Mouse (Mus musculus) MEL (cell line): ENCODE results near the gene Fancc. TPM values are rescaled to one million over a fixed set of nuclear protein-coding genes. Genes with fewer than 3 reads are reported as not detected.

ENCODE experiments used
- DNase-seq: peaks from one replicate; pipeline ENCODE4 v3.0.0; 2011; ENCODE audit warnings: low read depth, low spot score
- H3K27ac ChIP-seq: 2 replicates; pipeline ENCODE4 v1.5.1; 2012; ENCODE audit warnings: low read depth, mild to moderate bottlenecking, control low read depth, low read length, moderate library complexity; ENCODE audit not compliant: control insufficient read depth
- H3K27me3 ChIP-seq, 2 experiments: fragments of 150-350 bp in 1 of 2; sonication (generic) in 1 of 2; 2 replicates each; pipeline ENCODE4 v1.6.1; 2012; ENCODE audit warnings: low read length in 2 of 2, mild to moderate bottlenecking in 2 of 2, improper control_type of control experiment in 1 of 2, moderate library complexity in 1 of 2; ENCODE audit not compliant: insufficient read depth in 2 of 2, control insufficient read depth in 1 of 2
- H3K36me3 ChIP-seq, 2 experiments: 2 replicates each; pipeline ENCODE4 v1.6.1; 2012 to 2014; ENCODE audit warnings: low read length in 2 of 2, improper control_type of control experiment in 1 of 2, inconsistent platforms in 1 of 2, mild to moderate bottlenecking in 1 of 2; ENCODE audit not compliant: insufficient read depth in 2 of 2, control insufficient read depth in 1 of 2
- H3K4me1 ChIP-seq, 2 experiments: fragments of 150-350 bp in 1 of 2; sonication (generic) in 1 of 2; 2 replicates each; pipeline ENCODE4 v1.6.1; 2012; ENCODE audit warnings: low read length in 2 of 2, improper control_type of control experiment in 1 of 2, mild to moderate bottlenecking in 1 of 2; ENCODE audit not compliant: insufficient read depth in 2 of 2, control insufficient read depth in 1 of 2
- H3K4me3 ChIP-seq, 2 experiments: fragments of 150-350 bp in 1 of 2; sonication (generic) in 1 of 2; 2 replicates each; pipeline ENCODE4 v1.5.1; 2012; ENCODE audit warnings: low read depth in 2 of 2, low read length in 2 of 2, mild to moderate bottlenecking in 2 of 2, moderate library complexity in 2 of 2, control low read depth in 1 of 2, improper control_type of control experiment in 1 of 2; ENCODE audit not compliant: control insufficient read depth in 1 of 2, insufficient read depth in 1 of 2
- H3K79me2 ChIP-seq: 2 replicates; pipeline ENCODE4 v1.6.1; 2012; ENCODE audit warnings: mild to moderate bottlenecking, low read length, moderate library complexity; ENCODE audit not compliant: control insufficient read depth, poor library complexity, insufficient read depth
- H3K9ac ChIP-seq: 2 replicates; pipeline ENCODE4 v1.6.1; 2012; ENCODE audit warnings: low read depth, mild to moderate bottlenecking, control low read depth, low read length, moderate library complexity; ENCODE audit not compliant: control insufficient read depth, poor library complexity, severe bottlenecking
- H3K9me3 ChIP-seq: fragments of 150-350 bp; sonication (generic); replicated peaks from 2 replicates; pipeline ENCODE4 v1.6.1; 2012; ENCODE audit warnings: mild to moderate bottlenecking, low read length, improper control_type of control experiment, moderate library complexity; ENCODE audit not compliant: insufficient read depth
- CTCF ChIP-seq, 3 experiments: IDR thresholded peaks in 2 of 3; conservative IDR thresholded peaks in 1 of 3; 2 replicates each; pipeline ENCODE4 v1.5.1; 2011 to 2012; ENCODE audit warnings: low read length in 3 of 3, low read depth in 2 of 3, mild to moderate bottlenecking in 2 of 3, improper control_type of control experiment in 1 of 3, inconsistent platforms in 1 of 3, mixed read lengths in 1 of 3, moderate library complexity in 1 of 3; ENCODE audit not compliant: control insufficient read depth in 1 of 3, insufficient read depth in 1 of 3, poor library complexity in 1 of 3, severe bottlenecking in 1 of 3
- E2F4 ChIP-seq: IDR thresholded peaks from 2 replicates; pipeline ENCODE4 v1.6.1; 2011; ENCODE audit warnings: low read depth, low read length, improper control_type of control experiment, borderline replicate concordance
- ELF1 ChIP-seq: IDR thresholded peaks from 2 replicates; pipeline ENCODE4 v1.6.1; 2014; ENCODE audit warnings: low read depth, mild to moderate bottlenecking, inconsistent platforms, low read length, improper control_type of control experiment, moderate library complexity
- ETS1 ChIP-seq: IDR thresholded peaks from 2 replicates; pipeline ENCODE4 v1.6.1; 2012; ENCODE audit warnings: low read depth, mild to moderate bottlenecking, inconsistent platforms, low read length, improper control_type of control experiment, moderate library complexity
- GABPA ChIP-seq: IDR thresholded peaks from 2 replicates; pipeline ENCODE4 v1.6.1; 2012; ENCODE audit warnings: low read depth, mild to moderate bottlenecking, inconsistent platforms, low read length, improper control_type of control experiment, moderate library complexity
- KAT2A ChIP-seq: conservative IDR thresholded peaks from 2 replicates; pipeline ENCODE4 v1.6.1; 2012; ENCODE audit warnings: low read depth, low read length, improper control_type of control experiment, inconsistent platforms
- MAFK ChIP-seq: IDR thresholded peaks from 2 replicates; pipeline ENCODE4 v1.6.1; 2011; ENCODE audit warnings: low read depth, mild to moderate bottlenecking, low read length, improper control_type of control experiment, borderline replicate concordance
- MYC ChIP-seq: IDR thresholded peaks from 2 replicates; pipeline ENCODE4 v1.6.1; 2011; ENCODE audit warnings: low read depth, mild to moderate bottlenecking, low read length, improper control_type of control experiment, moderate library complexity
- POLR2AphosphoS5 ChIP-seq: IDR thresholded peaks from 2 replicates; pipeline ENCODE4 v1.6.1; 2012; ENCODE audit warnings: low read depth, borderline replicate concordance, mild to moderate bottlenecking, inconsistent platforms, low read length, moderate library complexity, mixed read lengths
- RAD21 ChIP-seq: IDR thresholded peaks from 2 replicates; pipeline ENCODE4 v1.6.1; 2011; ENCODE audit warnings: mild to moderate bottlenecking, low read depth, low read length, improper control_type of control experiment
- RCOR1 ChIP-seq: IDR thresholded peaks from 2 replicates; pipeline ENCODE4 v1.6.1; 2012; ENCODE audit warnings: low read depth, mild to moderate bottlenecking, inconsistent platforms, low read length, improper control_type of control experiment
- SIN3A ChIP-seq: IDR thresholded peaks from 2 replicates; pipeline ENCODE4 v1.6.1; 2012; ENCODE audit warnings: low read length, improper control_type of control experiment, inconsistent platforms
- SMC3 ChIP-seq: IDR thresholded peaks from 2 replicates; pipeline ENCODE4 v1.6.1; 2011; ENCODE audit warnings: low read depth, low read length, improper control_type of control experiment
- TBP ChIP-seq: IDR thresholded peaks from 2 replicates; pipeline ENCODE4 v1.8.0; 2011; ENCODE audit warnings: low read depth, low read length, improper control_type of control experiment
- UBTF ChIP-seq: IDR thresholded peaks from 2 replicates; pipeline ENCODE4 v1.6.1; 2012; ENCODE audit warnings: low read depth, mild to moderate bottlenecking, inconsistent platforms, low read length, improper control_type of control experiment, moderate library complexity, borderline replicate concordance; ENCODE audit not compliant: insufficient read depth
- USF1 ChIP-seq: IDR thresholded peaks from 2 replicates; pipeline ENCODE4 v1.6.1; 2014; ENCODE audit warnings: low read depth, mild to moderate bottlenecking, inconsistent platforms, low read length, improper control_type of control experiment, moderate library complexity
- USF2 ChIP-seq, 2 experiments: IDR thresholded peaks; 2 replicates each; pipeline ENCODE4 v1.6.1; 2011 to 2012; ENCODE audit warnings: improper control_type of control experiment in 2 of 2, low read length in 2 of 2, borderline replicate concordance in 1 of 2, inconsistent platforms in 1 of 2, low read depth in 1 of 2, mild to moderate bottlenecking in 1 of 2; ENCODE audit not compliant: insufficient read depth in 1 of 2
- ZKSCAN1 ChIP-seq: IDR thresholded peaks from 2 replicates; pipeline ENCODE4 v1.6.1; 2012; ENCODE audit warnings: low read depth, mild to moderate bottlenecking, inconsistent platforms, low read length, improper control_type of control experiment, moderate library complexity
- ZNF384 ChIP-seq: IDR thresholded peaks from 2 replicates; pipeline ENCODE4 v1.6.1; 2012; ENCODE audit warnings: low read depth, mild to moderate bottlenecking, inconsistent platforms, low read length, improper control_type of control experiment
- polyA plus RNA-seq, 2 experiments: library from polyadenylated mRNA; stranded (reverse) in 1 of 2; unstranded in 1 of 2; fragments of >175 nt in 1 of 2; fragments of >200 nt in 1 of 2; gene quantifications; 2 replicates each; pipeline versions ENCODE4 v1.2.1 to v1.2.4; 2012; ENCODE audit warnings: low replicate concordance in 2 of 2, low read depth in 1 of 2; ENCODE audit not compliant: insufficient read length in 2 of 2, insufficient read depth in 1 of 2, missing spikeins in 1 of 2
- total RNA-seq: library from RNA; depleted of rRNA; stranded (reverse); fragments of 300-350 nt; gene quantifications from 2 replicates; pipeline ENCODE4 v1.2.3, GENCODE M21; 2012

Gene Fancc
- total and polyA plus RNA-seq, 3 experiments: 4.0 to 5.5 TPM; not detected in 1

GRCm38 (mm10) chr13:63412662-63413061 lies 84.4 kb downstream of the Fancc start:
- DNase-seq: no peak
- Histone ChIP-seq H3K27me3 (no peaks in the 10 kb centered on the region), H3K9me3 (no peaks in the 10 kb centered on the region), H3K79me2 (no peaks in the 10 kb centered on the region), H3K27ac (no peak overlapping the region), H3K9ac (no peak overlapping the region), H3K4me1 (peaks cover 4 to 23% of the 10 kb centered on the region in 2 experiments), H3K36me3 (peaks cover 0 to 21% of the 10 kb centered on the region in 2 experiments; a peak in 2 of 4 replicates), H3K4me3 (no peak overlapping the region)
- TF ChIP-seq E2F4 (no peak), TBP (no peak), ELF1 (no peak), GABPA (no peak), UBTF (no peak), KAT2A (no peak), RCOR1 (no peak), MAFK (no peak)

DNA sequence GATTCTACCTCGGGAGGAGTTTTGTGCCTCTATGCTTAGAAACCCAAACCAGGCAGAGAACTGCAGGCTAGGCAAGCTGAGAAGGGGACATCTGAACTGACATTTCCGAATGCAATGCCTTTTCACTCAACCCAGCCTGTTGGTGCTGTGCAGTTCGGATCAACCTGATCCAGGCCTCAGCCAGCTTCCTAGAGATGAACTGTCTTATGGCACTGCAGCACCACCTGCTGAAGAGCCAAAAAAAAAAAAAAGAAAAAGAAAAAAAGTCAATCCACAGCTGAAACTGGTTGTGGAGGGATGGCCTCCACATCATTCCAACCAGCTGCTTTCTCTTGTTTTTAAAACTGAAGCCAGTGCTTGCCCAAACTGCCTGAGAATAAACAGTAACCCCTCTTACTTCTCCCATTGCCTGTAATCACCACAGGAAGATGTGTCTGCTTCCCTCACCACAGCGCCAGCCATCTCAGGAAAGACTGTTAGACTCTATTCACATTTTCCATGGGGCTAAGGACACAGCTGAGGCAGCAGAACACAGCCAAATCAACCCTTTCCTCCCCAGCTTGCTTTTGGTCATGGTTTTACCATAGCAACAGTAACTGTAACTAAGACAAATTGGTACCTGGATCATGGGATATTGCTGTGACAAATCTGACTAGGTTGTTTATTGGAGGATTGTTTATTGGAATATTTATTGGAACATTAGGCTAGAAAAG lies 85.6 kb downstream of the Fancc start:
- DNase-seq: peak; percentile 52
- H3K27me3 ChIP-seq: no peaks in the 10 kb centered on the region
- H3K4me1 ChIP-seq: peaks cover 2 to 23% of the 10 kb centered on the region in 2 experiments; a peak in 3 of 4 replicates
- H3K36me3 ChIP-seq: peaks cover 0 to 21% of the 10 kb centered on the region in 2 experiments; a peak in 2 of 4 replicates
- no peaks in the 10 kb centered on the region for H3K9me3 ChIP-seq
- H3K27ac ChIP-seq: peak overlapping the region; percentile 89
- peak overlapping the region; percentile 40 to 57 for H3K4me3 ChIP-seq
- H3K79me2 ChIP-seq: no peaks in the 10 kb centered on the region
- H3K9ac ChIP-seq: peak overlapping the region; percentile 55
- TF ChIP-seq POLR2AphosphoS5: no peak
- TF ChIP-seq SIN3A: peak; percentile 13; the same call in 1 of the 2 replicates
- peak; percentile 90 for TF ChIP-seq ZNF384
- TF ChIP-seq USF2 (IDR thresholded peaks at IDR 0.05; ENCODE audit: borderline replicate concordance in 1 of 2, insufficient read depth in 1 of 2, low read depth in 1 of 2, low read length in 2 of 2): no peak
- no peak for TF ChIP-seq USF1
- no peak for TF ChIP-seq GABPA
- no peak for TF ChIP-seq MYC
- TF ChIP-seq RAD21: peak; percentile 26
- TF ChIP-seq CTCF (IDR thresholded peaks at IDR 0.05 in 2 of 3, conservative IDR thresholded peaks at IDR 0.05 in 1 of 3; ENCODE audit: control insufficient read depth in 1 of 3, insufficient read depth in 1 of 3, low read depth in 2 of 3, low read length in 3 of 3, poor library complexity in 1 of 3, severe bottlenecking in 1 of 3): peak in 1 of 3 experiments; percentile 25; a peak in 2 of 6 replicates
- TF ChIP-seq ZKSCAN1: no peak
- no peak; the same call in 1 of the 2 replicates for TF ChIP-seq SMC3
- no peak for TF ChIP-seq ETS1
